Mouse (Mus musculus) G1E (cell line): ENCODE data around the gene 4930455H04Rik.

Source experiments
- CTCF ChIP-seq: IDR thresholded peaks from 2 replicates; pipeline ENCODE4 v1.5.1; 2012; ENCODE audit warnings: low read depth, low read length, inconsistent platforms, mixed read lengths
- GATA1 ChIP-seq: IDR thresholded peaks from 2 replicates; pipeline ENCODE4 v1.6.1; 2012; ENCODE audit warnings: borderline replicate concordance, low read length, inconsistent platforms, mixed read lengths
- GATA2 ChIP-seq: IDR thresholded peaks from 2 replicates; pipeline ENCODE4 v1.6.1; 2012; ENCODE audit warnings: low read depth, low read length, inconsistent platforms, borderline replicate concordance
- POLR2AphosphoS5 ChIP-seq: IDR thresholded peaks from 2 replicates; pipeline ENCODE4 v1.6.1; 2012; ENCODE audit warnings: low read depth, low read length, inconsistent platforms; ENCODE audit not compliant: insufficient replicate concordance
- TAL1 ChIP-seq: conservative IDR thresholded peaks from 2 replicates; pipeline ENCODE4 v1.6.1; 2012; ENCODE audit warnings: low read depth, low read length, inconsistent platforms, mixed read lengths

DNA sequence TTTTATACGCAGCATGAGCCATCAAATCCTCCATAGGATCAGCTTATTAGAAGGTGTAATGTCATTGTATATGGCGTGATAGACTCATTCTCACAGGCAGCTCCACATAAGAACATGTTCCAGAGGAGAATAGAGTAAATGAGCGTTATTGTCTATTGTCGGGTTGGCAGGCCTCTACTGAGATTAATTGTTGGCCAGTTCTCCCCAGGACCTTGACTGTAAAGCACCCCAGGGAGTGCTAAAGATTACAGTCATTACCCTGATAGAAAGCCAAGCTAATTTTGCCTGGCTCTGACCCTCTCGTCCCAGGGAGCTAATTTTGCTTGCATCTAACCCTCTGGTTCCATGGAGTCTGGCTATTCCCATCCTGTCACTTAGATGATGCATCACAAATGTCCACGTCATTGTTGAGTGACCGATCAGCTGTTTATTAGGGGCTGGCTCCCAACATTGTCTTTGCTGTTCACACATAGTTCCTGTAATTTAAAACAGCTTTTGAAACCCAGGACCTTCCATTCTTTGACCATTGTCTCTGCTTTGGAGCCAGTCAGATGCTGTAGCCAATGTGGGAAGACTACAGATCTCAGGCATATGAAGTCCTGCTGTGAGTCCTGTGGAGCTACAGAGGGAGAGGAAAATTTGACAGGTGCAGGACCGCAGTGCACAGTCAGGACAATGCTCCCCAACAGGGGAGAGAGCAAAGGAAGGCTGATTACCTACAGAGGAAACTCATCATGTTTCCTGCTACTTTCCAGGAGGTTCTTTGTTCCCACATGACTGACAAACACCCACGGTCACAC is 33.8 kb downstream of the 4930455H04Rik start:
- no peak for TF ChIP-seq CTCF
- no peak for TF ChIP-seq TAL1
- no peak for TF ChIP-seq GATA1
- TF ChIP-seq GATA2, result no peak
- no peak for TF ChIP-seq POLR2AphosphoS5
